Mouse (Mus musculus): Measurements from ENCODE around the gene Nck1.

- TF ChIP-seq ETS1 (conservative IDR thresholded peaks at IDR 0.05; ENCODE audit: low read depth, low read length) (no peak), MXI1 (IDR thresholded peaks at IDR 0.05; ENCODE audit: low read depth, low read length) (no peak), CHD2 (IDR thresholded peaks at IDR 0.05; ENCODE audit: low read length) (no peak), BHLHE40 (IDR thresholded peaks at IDR 0.05; ENCODE audit: low read depth, low read length) (no peak), POLR2A (IDR thresholded peaks at IDR 0.05; ENCODE audit: low read depth, low read length) (no peak), ZNF384 (IDR thresholded peaks at IDR 0.05; ENCODE audit: low read depth, low read length) (no peak), PAX5 (IDR thresholded peaks at IDR 0.05; ENCODE audit: low read length) (no peak), EP300 (IDR thresholded peaks at IDR 0.05; ENCODE audit: low read length) (no peak), RCOR1 (conservative IDR thresholded peaks at IDR 0.05; ENCODE audit: low read depth, low read length) (no peak), KAT2A (IDR thresholded peaks at IDR 0.05; ENCODE audit: insufficient replicate concordance, low read length) (no peak), CTCF (conservative IDR thresholded peaks at IDR 0.05 in 1 of 2, IDR thresholded peaks at IDR 0.05 in 1 of 2; ENCODE audit: low read depth in 2 of 2, low read length in 2 of 2) (no peak), HCFC1 (IDR thresholded peaks at IDR 0.05; ENCODE audit: low read depth, low read length) (no peak)
Observed at GRCm38 (mm10) chr9:100491424-100491823, 54.5 kb downstream of the Nck1 start.
